Mouse (Mus musculus): ENCODE data around the gene Bcl11a. TPM values are rescaled to one million over a fixed set of nuclear protein-coding genes. Genes with fewer than 3 reads are reported as not detected.
A peak's percentile ranks its signal among the peaks of the same experiment; 100 is the strongest.
"Not testable (repeated sequence)": the region's sequence is repeated elsewhere in the genome, so short reads cannot be mapped to it uniquely, and the experiment has no call there.

The Bcl11a gene
- polyA plus RNA-seq, 1 experiment from 2014 or later = 95.4 TPM

DNA sequence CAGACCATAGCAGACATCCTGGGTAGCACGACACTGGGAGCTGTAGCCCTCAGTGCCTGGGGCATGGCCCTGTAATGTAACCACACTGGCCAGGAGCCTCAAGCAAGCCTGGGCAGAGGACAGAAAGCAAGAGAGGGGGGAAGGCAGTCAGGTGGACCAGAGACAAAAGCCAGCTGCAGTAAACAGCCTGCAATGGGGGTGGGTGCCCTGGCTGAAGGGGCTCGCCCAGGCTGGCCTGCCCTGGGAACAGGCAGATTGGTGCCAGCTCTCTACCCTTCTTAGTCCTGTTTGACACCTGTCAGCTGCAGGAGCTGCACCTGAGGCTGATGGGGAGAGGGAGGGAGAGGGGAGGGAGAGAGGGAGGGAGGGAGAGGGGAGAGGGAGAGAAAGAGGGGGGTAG lies 50.1 kb downstream of the Bcl11a start:
- H3K36me3 ChIP-seq (ENCODE audit: control insufficient read depth, insufficient read depth, low read length) = peaks cover 2% of the 10 kb centered on the region; the same call in 1 of the 2 replicates
- no peak for DNase-seq (ENCODE audit: low spot score)
- H3K9ac ChIP-seq (ENCODE audit: low read depth, low read length) = peak overlapping the region; percentile 53
- H3K27ac ChIP-seq (ENCODE audit: low read depth, low read length) = peak overlapping the region; percentile 95
- H3K4me2 ChIP-seq = no peak overlapping the region; the same call in 1 of the 2 replicates
- WGBS = 57% methylated on average over 2 of the region's 2 CpGs
- H3K9me3 ChIP-seq (ENCODE audit: control insufficient read depth, low read length) = no peaks in the 10 kb centered on the region
- peaks cover 92% of the 10 kb centered on the region for H3K4me1 ChIP-seq (replicated peaks; ENCODE audit: control insufficient read depth, insufficient read depth, low read length)
- no peaks in the 10 kb centered on the region for H3K27me3 ChIP-seq (replicated peaks; ENCODE audit: control insufficient read depth, insufficient read depth, low read length)
- no peak overlapping the region for H3K4me3 ChIP-seq (ENCODE audit: low read depth, low read length)
- no peak for ATAC-seq (replicated peaks; ENCODE audit: low FRiP score)

- ATAC-seq (replicated peaks; ENCODE audit: low FRiP score); H3K4me3 ChIP-seq (ENCODE audit: low read depth, low read length); H3K27me3 ChIP-seq (replicated peaks; ENCODE audit: control insufficient read depth, insufficient read depth, low read length); H3K36me3 ChIP-seq (ENCODE audit: control insufficient read depth, insufficient read depth, low read length); H3K9me3 ChIP-seq (ENCODE audit: control insufficient read depth, low read length); DNase-seq (ENCODE audit: low spot score): not testable (repeated sequence)
- Histone ChIP-seq H3K4me2 (peak overlapping the region; percentile 40), H3K9ac (ENCODE audit: low read depth, low read length) (peak overlapping the region; percentile 66), H3K27ac (ENCODE audit: low read depth, low read length) (peak overlapping the region; percentile 95), H3K4me1 (replicated peaks; ENCODE audit: control insufficient read depth, insufficient read depth, low read length) (peaks cover 90% of the 10 kb centered on the region)
- 67% methylated on average over 4 of the region's 4 CpGs for WGBS
Measured at GRCm38 (mm10) chr11:24128880-24129279, 51.0 kb downstream of the Bcl11a start.

DNA sequence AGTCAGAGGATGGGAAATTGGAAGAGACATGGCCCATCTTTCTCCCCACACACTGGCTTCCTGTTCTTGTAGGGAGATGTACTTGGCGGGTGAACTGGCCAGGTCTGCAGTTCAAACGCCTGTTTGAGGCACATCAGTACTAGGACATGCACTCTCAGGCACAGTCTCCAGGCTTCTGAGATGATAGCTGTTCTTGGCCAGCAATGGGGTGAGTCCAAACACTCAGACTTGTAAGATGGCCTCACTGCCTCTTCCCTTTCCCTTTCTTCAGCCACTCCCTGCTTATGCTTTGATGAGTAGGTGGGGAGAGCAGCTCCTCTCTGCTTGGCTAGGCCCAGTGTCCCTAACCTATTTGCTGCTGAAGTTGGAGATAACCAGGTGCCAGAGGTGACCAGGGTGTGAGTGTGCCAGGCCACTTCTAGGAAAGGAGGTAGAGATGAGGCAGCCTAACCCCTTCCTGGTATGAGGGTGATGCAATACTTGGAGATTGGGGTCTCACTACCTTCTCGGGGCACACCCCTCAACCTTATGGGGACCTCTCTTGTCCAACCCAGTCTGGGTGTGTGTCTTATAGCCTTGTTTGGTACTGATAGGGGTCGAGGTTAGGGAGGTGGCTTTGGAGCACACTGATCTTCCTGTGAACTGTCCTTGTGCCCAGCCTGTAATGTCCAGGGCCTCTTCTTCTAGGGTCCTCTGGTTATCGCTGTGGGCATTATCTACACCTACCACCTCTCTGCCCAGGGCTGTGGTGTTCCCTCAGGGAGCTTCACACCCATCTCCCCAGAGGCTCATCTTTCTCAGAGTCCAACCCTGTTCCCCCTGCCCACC lies 51.7 kb downstream of the Bcl11a start:
- Histone ChIP-seq H3K4me2 (peak overlapping the region; percentile 40), H3K9ac (ENCODE audit: low read depth, low read length) (peak overlapping the region; percentile 66), H3K9me3 (ENCODE audit: control insufficient read depth, low read length) (no peaks in the 10 kb centered on the region), H3K27ac (ENCODE audit: low read depth, low read length) (peak overlapping the region; percentile 95), H3K4me1 (replicated peaks; ENCODE audit: control insufficient read depth, insufficient read depth, low read length) (peaks cover 83% of the 10 kb centered on the region), H3K4me3 (ENCODE audit: low read depth, low read length) (no peak overlapping the region), H3K27me3 (replicated peaks; ENCODE audit: control insufficient read depth, insufficient read depth, low read length) (no peaks in the 10 kb centered on the region), H3K36me3 (ENCODE audit: control insufficient read depth, insufficient read depth, low read length) (peaks cover 2% of the 10 kb centered on the region; the same call in 1 of the 2 replicates)
- WGBS = 60% methylated on average over 5 of the region's 5 CpGs
- no peak for DNase-seq (ENCODE audit: low spot score)
- peak; percentile 92 for ATAC-seq (replicated peaks; ENCODE audit: low FRiP score)

- peak overlapping the region; percentile 95 for H3K27ac ChIP-seq (ENCODE audit: low read depth, low read length)
- 55% methylated on average over 7 of the region's 7 CpGs for WGBS
Measured at GRCm38 (mm10) chr11:24130186-24130760, 52.4 kb downstream of the Bcl11a start.

DNA sequence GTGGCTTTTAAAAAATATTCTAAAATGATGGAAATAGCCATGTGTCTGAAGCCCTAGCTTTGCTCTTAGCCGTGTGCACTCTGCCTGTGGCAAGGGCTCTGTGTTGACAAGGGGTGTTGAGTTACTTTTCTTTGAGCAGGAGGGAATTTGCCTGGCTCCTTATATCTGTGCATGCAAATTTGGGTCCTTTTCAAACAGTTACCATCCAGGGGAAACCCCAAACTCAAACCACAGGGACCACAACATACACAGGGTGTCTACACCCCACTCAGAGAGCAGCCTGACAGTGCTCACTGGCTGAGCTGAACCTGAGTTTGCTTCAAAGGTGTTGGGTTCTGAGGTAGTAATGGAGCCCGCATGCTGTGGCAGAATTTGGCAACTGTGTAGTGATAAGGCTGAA lies 54.0 kb downstream of the Bcl11a start:
- H3K36me3 ChIP-seq (ENCODE audit: control insufficient read depth, insufficient read depth, low read length) = peaks cover 2% of the 10 kb centered on the region; the same call in 1 of the 2 replicates
- H3K9me3 ChIP-seq (ENCODE audit: control insufficient read depth, low read length) = no peaks in the 10 kb centered on the region
- H3K27ac ChIP-seq (ENCODE audit: low read depth, low read length) = peak overlapping the region; percentile 95
- ATAC-seq (replicated peaks; ENCODE audit: low FRiP score) (no peak), DNase-seq (ENCODE audit: low spot score) (no peak)
- H3K9ac ChIP-seq (ENCODE audit: low read depth, low read length) = peak overlapping the region; percentile 50
- no peaks in the 10 kb centered on the region for H3K27me3 ChIP-seq (replicated peaks; ENCODE audit: control insufficient read depth, insufficient read depth, low read length)
- no peak overlapping the region for H3K4me3 ChIP-seq (ENCODE audit: low read depth, low read length)
- peaks cover 79% of the 10 kb centered on the region for H3K4me1 ChIP-seq (replicated peaks; ENCODE audit: control insufficient read depth, insufficient read depth, low read length)
- 67% methylated on average over 2 of the region's 2 CpGs for WGBS
- H3K4me2 ChIP-seq = no peak overlapping the region

More at GRCm38 (mm10) chr11:24130186-24130760, 52.4 kb downstream of the Bcl11a start:
- H3K4me3 ChIP-seq (ENCODE audit: low read depth, low read length) = no peak overlapping the region
- H3K9ac ChIP-seq (ENCODE audit: low read depth, low read length) = peak overlapping the region; percentile 48; the same call in 1 of the 2 replicates
- peak overlapping the region; percentile 40; the same call in 1 of the 2 replicates for H3K4me2 ChIP-seq
- H3K4me1 ChIP-seq (replicated peaks; ENCODE audit: control insufficient read depth, insufficient read depth, low read length) = peaks cover 80% of the 10 kb centered on the region
- peaks cover 2% of the 10 kb centered on the region; the same call in 1 of the 2 replicates for H3K36me3 ChIP-seq (ENCODE audit: control insufficient read depth, insufficient read depth, low read length)
- H3K9me3 ChIP-seq (ENCODE audit: control insufficient read depth, low read length) = no peaks in the 10 kb centered on the region
- H3K27me3 ChIP-seq (replicated peaks; ENCODE audit: control insufficient read depth, insufficient read depth, low read length) = no peaks in the 10 kb centered on the region
- no peak for DNase-seq (ENCODE audit: low spot score)
- ATAC-seq (replicated peaks; ENCODE audit: low FRiP score) = no peak

DNA sequence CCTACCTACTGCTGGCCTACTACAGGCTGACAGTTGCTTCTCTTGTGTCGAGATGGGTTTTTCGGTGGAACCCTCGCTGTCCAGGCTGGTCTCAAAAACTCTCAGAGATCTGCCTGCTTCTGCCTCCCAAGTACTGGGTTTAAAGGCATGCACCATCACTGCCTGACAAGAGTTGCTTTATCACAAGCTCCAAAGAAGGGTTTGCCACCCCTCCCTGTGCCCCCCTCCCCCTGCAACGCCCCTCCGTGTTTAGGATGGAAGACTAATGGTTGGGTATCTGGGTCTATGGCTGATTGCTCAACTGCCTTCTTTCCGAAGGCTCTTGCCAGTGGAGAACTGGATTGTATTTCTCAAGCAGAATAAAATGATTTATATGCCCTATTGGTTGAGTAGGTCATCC lies 54.5 kb downstream of the Bcl11a start:
- Histone ChIP-seq H3K9me3 (ENCODE audit: control insufficient read depth, low read length) (no peaks in the 10 kb centered on the region), H3K4me2 (no peak overlapping the region), H3K4me1 (replicated peaks; ENCODE audit: control insufficient read depth, insufficient read depth, low read length) (peaks cover 79% of the 10 kb centered on the region), H3K27me3 (replicated peaks; ENCODE audit: control insufficient read depth, insufficient read depth, low read length) (no peaks in the 10 kb centered on the region), H3K36me3 (ENCODE audit: control insufficient read depth, insufficient read depth, low read length) (peaks cover 2% of the 10 kb centered on the region; the same call in 1 of the 2 replicates), H3K27ac (ENCODE audit: low read depth, low read length) (peak overlapping the region; percentile 95), H3K9ac (ENCODE audit: low read depth, low read length) (no peak overlapping the region; the same call in 1 of the 2 replicates), H3K4me3 (ENCODE audit: low read depth, low read length) (no peak overlapping the region)
- ATAC-seq (replicated peaks; ENCODE audit: low FRiP score) (no peak), DNase-seq (ENCODE audit: low spot score) (no peak)
- WGBS = 79% methylated on average over 6 of the region's 6 CpGs

DNA sequence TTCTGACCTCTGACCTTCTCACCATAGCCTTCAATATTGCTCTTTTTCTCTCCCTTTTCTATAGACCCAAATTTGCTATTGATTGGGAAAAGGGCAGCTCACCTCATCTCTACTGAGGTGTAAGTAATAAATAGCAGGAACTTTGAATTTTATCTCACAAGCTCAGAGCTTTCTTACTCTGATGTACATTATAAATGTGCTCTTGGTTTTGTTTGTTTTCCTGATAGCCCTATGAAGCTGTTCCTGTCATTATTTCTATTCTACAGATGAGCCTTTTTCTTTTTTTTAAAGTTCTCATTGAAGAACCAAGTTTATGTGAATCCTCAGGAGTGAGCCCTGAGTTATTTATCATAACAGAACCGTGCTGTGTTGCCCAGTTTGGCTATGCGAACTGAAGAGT lies 55.0 kb downstream of the Bcl11a start:
- Histone ChIP-seq H3K27ac (ENCODE audit: low read depth, low read length) (peak overlapping the region; percentile 73; the same call in 1 of the 2 replicates), H3K4me1 (replicated peaks; ENCODE audit: control insufficient read depth, insufficient read depth, low read length) (peaks cover 78% of the 10 kb centered on the region), H3K4me3 (ENCODE audit: low read depth, low read length) (no peak overlapping the region), H3K27me3 (replicated peaks; ENCODE audit: control insufficient read depth, insufficient read depth, low read length) (no peaks in the 10 kb centered on the region), H3K4me2 (no peak overlapping the region), H3K9me3 (ENCODE audit: control insufficient read depth, low read length) (no peaks in the 10 kb centered on the region), H3K36me3 (ENCODE audit: control insufficient read depth, insufficient read depth, low read length) (peaks cover 2% of the 10 kb centered on the region; the same call in 1 of the 2 replicates), H3K9ac (ENCODE audit: low read depth, low read length) (no peak overlapping the region)
- no peak for ATAC-seq (replicated peaks; ENCODE audit: low FRiP score)
- DNase-seq (ENCODE audit: low spot score) = no peak
- WGBS = 75% methylated on average over 2 of the region's 2 CpGs

DNA sequence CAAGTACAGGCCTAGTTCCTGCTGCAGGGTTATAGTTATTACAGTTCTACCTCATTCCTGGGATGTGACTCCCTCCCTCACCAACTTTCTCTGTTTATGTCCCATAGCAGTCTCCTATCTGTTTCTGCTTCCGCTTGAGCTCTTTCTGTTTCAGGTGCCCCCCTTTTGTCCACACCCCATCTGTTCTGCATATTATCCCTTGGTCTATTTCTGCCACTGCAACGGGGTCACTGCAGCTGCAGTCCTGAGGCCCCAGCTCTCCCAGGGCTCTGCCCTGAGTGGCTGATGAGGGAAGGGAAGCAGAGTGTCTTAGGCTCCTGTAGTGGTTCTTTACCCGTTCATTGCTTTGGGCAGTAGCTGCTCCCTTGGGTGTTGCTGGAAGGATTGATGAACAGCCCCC lies 55.6 kb downstream of the Bcl11a start:
- H3K27ac ChIP-seq (ENCODE audit: low read depth, low read length) = peak overlapping the region; percentile 73
- 66% methylated on average over 3 of the region's 3 CpGs for WGBS
- ATAC-seq (replicated peaks; ENCODE audit: low FRiP score) = no peak
- DNase-seq (ENCODE audit: low spot score) = no peak
- H3K36me3 ChIP-seq (ENCODE audit: control insufficient read depth, insufficient read depth, low read length) = peaks cover 2% of the 10 kb centered on the region; the same call in 1 of the 2 replicates
- H3K9ac ChIP-seq (ENCODE audit: low read depth, low read length) = no peak overlapping the region
- no peak overlapping the region for H3K4me3 ChIP-seq (ENCODE audit: low read depth, low read length)
- no peak overlapping the region for H3K4me2 ChIP-seq
- no peaks in the 10 kb centered on the region for H3K27me3 ChIP-seq (replicated peaks; ENCODE audit: control insufficient read depth, insufficient read depth, low read length)
- peaks cover 72% of the 10 kb centered on the region for H3K4me1 ChIP-seq (replicated peaks; ENCODE audit: control insufficient read depth, insufficient read depth, low read length)
- H3K9me3 ChIP-seq (ENCODE audit: control insufficient read depth, low read length) = no peaks in the 10 kb centered on the region

All from liver, embryonic 11.5 days (tissue).